In genomic region chr13:74770480-74770879, GRCm38 (mm10) we compare ENCODE assay signal across 8 mouse cellular contexts. TPM values are rescaled to one million over a fixed set of nuclear protein-coding genes. Genes with fewer than 3 reads are reported as not detected.
DNase-seq lines count a peak whose midpoint lies in the region; ATAC-seq and TF ChIP-seq lines count a peak whose summit lies in the region.

No protein-coding gene starts in this region.

- no peaks in the 10 kb centered on the region for H3K27me3 ChIP-seq in hindbrain, embryonic 10.5 days (ENCODE audit: insufficient read depth, poor library complexity, severe bottlenecking)
- no peaks in the 10 kb centered on the region for H3K27me3 ChIP-seq in lung, postnatal 0 days (replicated peaks; ENCODE audit: insufficient read depth, low read length)

- no peaks in the 10 kb centered on the region for H3K36me3 ChIP-seq in hindbrain, embryonic 10.5 days
- no peaks in the 10 kb centered on the region for H3K36me3 ChIP-seq in lung, postnatal 0 days (ENCODE audit: insufficient read depth, low read length)

- TF ChIP-seq EP300 in lung, postnatal 0 days (IDR thresholded peaks at IDR 0.05) = peak; percentile 77

- H3K9ac ChIP-seq in lung, postnatal 0 days (replicated peaks; ENCODE audit: low read depth) = peak overlapping the region; percentile 64

- no peaks in the 10 kb centered on the region for H3K9me3 ChIP-seq in hindbrain, embryonic 10.5 days
- no peaks in the 10 kb centered on the region for H3K9me3 ChIP-seq in lung, postnatal 0 days (ENCODE audit: low read length)

- ATAC-seq in frontal cortex, adult (ENCODE audit: low TSS enrichment) = peak; percentile 99
- peak; percentile 98 for ATAC-seq in lung, postnatal 0 days

- peak; percentile 84 for DNase-seq in MN1 (ENCODE audit: low spot score)
- peak; percentile 76 for DNase-seq in cerebellum, adult 9-10 months
- peak; percentile 94 for DNase-seq in hindbrain, embryonic 10.5 days (ENCODE audit: low spot score)
- DNase-seq in layer of hippocampus, adult 9-11 months = peak; percentile 70
- DNase-seq in lung, postnatal 0 days (ENCODE audit: low spot score) = peak; percentile 98
- DNase-seq in ovary, postnatal 14 days (ENCODE audit: low spot score) = peak; percentile 81
- DNase-seq in thymus, postnatal 14 days = peak; percentile 92

- peak overlapping the region; percentile 79 for H3K27ac ChIP-seq in hindbrain, embryonic 10.5 days
- peak overlapping the region; percentile 97 for H3K27ac ChIP-seq in lung, postnatal 0 days (ENCODE audit: low read length)

- TF ChIP-seq CTCF in lung, postnatal 0 days (IDR thresholded peaks at IDR 0.05) = peak; percentile 74

- H3K4me3 ChIP-seq in hindbrain, embryonic 10.5 days = peak overlapping the region; percentile 57
- peak overlapping the region; percentile 44 for H3K4me3 ChIP-seq in lung, postnatal 0 days (ENCODE audit: low read depth, low read length)

- WGBS in hindbrain, embryonic 10.5 days = under 1% methylated on average over 21 of the region's 21 CpGs
- WGBS in lung, postnatal 0 days = 0% methylated on average over 21 of the region's 21 CpGs

- peak overlapping the region; percentile 65 for H3K4me2 ChIP-seq in lung, postnatal 0 days (replicated peaks; ENCODE audit: low read depth, low read length)

- peaks cover 4% of the 10 kb centered on the region; the same call in 1 of the 2 replicates for H3K4me1 ChIP-seq in hindbrain, embryonic 10.5 days (replicated peaks)
- no peaks in the 10 kb centered on the region for H3K4me1 ChIP-seq in lung, postnatal 0 days (ENCODE audit: insufficient read depth, low read depth, low read length)

RNA-seq across cellular contexts. Expression of gene Cast, which starts 38.1 kb away (rescaled TPM):
- 14.4 and 17.6 TPM in 2 replicates for polyA plus RNA-seq in hindbrain, embryonic 10.5 days (2016; fragmentation: Nextera tagmentation; extraction: Ambion mirVana)
- polyA plus RNA-seq in lung, postnatal 0 days (2015; fragmentation: Nextera tagmentation; extraction: Ambion mirVana) = 47.6 and 47.9 TPM in 2 replicates

Comparison
In these comparisons a context has a peak if more than half of its experiments do, and no peak if none do; other contexts are left out.
1. Peak in every context shown above with its lines: DNase-seq, ATAC-seq, H3K4me3 ChIP-seq and H3K27ac ChIP-seq.